Mouse (Mus musculus): ENCODE data around the gene Cherp. TPM values are rescaled to one million over a fixed set of nuclear protein-coding genes. Genes with fewer than 3 reads are reported as not detected.

Gene Cherp
- polyA plus RNA-seq, 1 experiment from 2014 or later: 45.6 TPM

- Histone ChIP-seq H3K9me3 (no peaks in the 10 kb centered on the region), H3K27me3 (replicated peaks) (no peaks in the 10 kb centered on the region), H3K27ac (replicated peaks) (no peak overlapping the region), H3K4me1 (peaks cover 47% of the 10 kb centered on the region), H3K4me2 (no peak overlapping the region), H3K36me3 (peaks cover 36% of the 10 kb centered on the region), H3K4me3 (no peak overlapping the region), H3K9ac (no peak overlapping the region)
- no peak for ATAC-seq (ENCODE audit: extremely low read depth, insufficient number of reproducible peaks, low FRiP score, low TSS enrichment)
- WGBS: 71% methylated on average over 1 of the region's 1 CpGs
Measured at GRCm38 (mm10) chr8:72497911-72498310, 22.9 kb upstream of the Cherp start.

DNA sequence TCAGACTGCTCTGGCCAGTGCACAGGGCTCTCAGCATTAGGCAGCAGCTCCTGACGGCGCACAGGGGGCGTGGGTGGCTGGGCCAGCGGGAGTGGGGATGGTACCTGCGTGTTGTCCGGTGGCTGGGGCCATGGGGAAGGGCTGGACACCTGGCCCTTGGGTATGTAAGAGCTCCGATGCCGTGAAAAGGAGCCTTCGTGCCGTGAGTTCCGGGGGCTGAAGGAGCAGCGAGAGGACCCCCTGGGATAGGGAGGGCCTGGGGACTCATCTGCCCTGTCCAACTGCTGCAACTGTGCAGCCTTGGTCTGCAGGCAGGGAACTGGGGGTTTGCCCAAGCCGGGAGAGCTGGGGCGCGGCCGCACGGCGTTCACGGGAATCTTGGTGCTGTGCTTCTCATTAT, 21.2 kb upstream of the Cherp start:
- H3K9ac ChIP-seq: no peak overlapping the region
- H3K9me3 ChIP-seq: no peaks in the 10 kb centered on the region
- H3K4me2 ChIP-seq: no peak overlapping the region
- H3K27ac ChIP-seq (replicated peaks): no peak overlapping the region
- H3K4me3 ChIP-seq: no peak overlapping the region
- no peak for ATAC-seq (ENCODE audit: extremely low read depth, insufficient number of reproducible peaks, low FRiP score, low TSS enrichment)
- no peaks in the 10 kb centered on the region for H3K27me3 ChIP-seq (replicated peaks)
- 88% methylated on average over 19 of the region's 19 CpGs for WGBS
- H3K4me1 ChIP-seq: peaks cover 46% of the 10 kb centered on the region
- H3K36me3 ChIP-seq: peaks cover 32% of the 10 kb centered on the region

DNA sequence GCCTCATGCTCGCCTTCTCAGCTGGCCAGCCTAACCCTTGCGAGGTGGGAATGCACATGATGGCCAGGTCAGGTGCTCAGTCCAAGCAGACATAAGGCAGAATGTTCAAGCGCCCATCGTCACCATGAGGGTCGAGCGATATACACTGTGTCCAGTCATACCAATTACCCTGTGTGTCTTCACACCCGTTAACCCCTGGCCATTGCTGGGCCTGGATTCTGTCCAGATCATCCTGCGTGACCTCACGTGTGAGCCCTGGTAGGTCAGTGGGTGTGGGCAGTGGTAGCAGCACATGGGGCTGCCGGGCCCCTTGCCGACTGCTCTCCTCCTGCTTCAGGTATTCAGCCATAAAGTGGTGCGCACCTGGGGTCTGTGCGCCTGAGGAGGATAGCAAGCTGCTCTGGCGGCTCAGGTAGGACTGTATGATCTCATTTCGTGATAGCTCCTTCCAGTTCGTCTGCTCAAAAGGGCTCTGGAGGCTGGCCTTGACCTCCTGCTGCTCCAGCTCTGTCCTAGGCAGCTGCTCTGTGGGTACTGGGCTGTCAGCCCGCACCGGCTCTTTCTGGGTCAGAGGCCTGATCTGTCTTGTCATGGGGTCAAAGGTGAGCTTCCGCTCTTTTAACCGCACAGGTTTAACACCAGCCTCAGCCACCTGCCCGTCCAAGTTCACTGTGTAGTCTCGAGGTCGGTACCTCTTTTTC, 20.5 kb upstream of the Cherp start:
- peaks cover 47% of the 10 kb centered on the region for H3K4me1 ChIP-seq
- WGBS: 86% methylated on average over 23 of the region's 23 CpGs

DNA sequence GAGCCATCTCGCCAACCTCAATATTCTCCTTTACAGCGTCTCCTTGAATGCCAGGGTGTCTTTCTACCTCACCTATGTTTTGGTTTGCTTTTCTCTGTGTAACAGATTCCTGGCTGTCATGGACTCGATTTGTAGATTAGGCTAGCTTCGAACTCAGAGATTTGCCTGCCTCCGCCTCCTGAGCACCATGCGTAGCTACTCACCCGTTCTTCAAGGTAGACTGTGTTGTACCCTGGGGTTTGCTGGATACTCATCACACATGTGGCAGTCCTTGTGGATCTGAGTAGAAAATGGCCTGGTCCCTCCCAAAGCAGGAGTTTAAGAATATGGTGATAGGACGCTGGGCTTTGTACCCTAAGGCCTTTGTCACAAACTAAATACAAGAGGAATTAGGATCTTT, 18.4 kb upstream of the Cherp start:
- Histone ChIP-seq H3K36me3 (peaks cover 44% of the 10 kb centered on the region), H3K27me3 (replicated peaks) (no peaks in the 10 kb centered on the region), H3K27ac (replicated peaks) (peak overlapping the region; percentile 68), H3K9ac (peak overlapping the region; percentile 85), H3K4me3 (peak overlapping the region; percentile 97), H3K9me3 (no peaks in the 10 kb centered on the region), H3K4me1 (peaks cover 30% of the 10 kb centered on the region), H3K4me2 (peak overlapping the region; percentile 91)
- no peak for ATAC-seq (ENCODE audit: extremely low read depth, insufficient number of reproducible peaks, low FRiP score, low TSS enrichment)
- WGBS: 10% methylated on average over 8 of the region's 8 CpGs

More for the DNA sequence above, 20.5 kb upstream of the Cherp start:
- peaks cover 32% of the 10 kb centered on the region for H3K36me3 ChIP-seq
- ATAC-seq (ENCODE audit: extremely low read depth, insufficient number of reproducible peaks, low FRiP score, low TSS enrichment): no peak
- H3K4me3 ChIP-seq: no peak overlapping the region
- no peak overlapping the region for H3K27ac ChIP-seq (replicated peaks)
- no peaks in the 10 kb centered on the region for H3K27me3 ChIP-seq (replicated peaks)
- H3K4me2 ChIP-seq: no peak overlapping the region
- no peak overlapping the region for H3K9ac ChIP-seq
- no peaks in the 10 kb centered on the region for H3K9me3 ChIP-seq

DNA sequence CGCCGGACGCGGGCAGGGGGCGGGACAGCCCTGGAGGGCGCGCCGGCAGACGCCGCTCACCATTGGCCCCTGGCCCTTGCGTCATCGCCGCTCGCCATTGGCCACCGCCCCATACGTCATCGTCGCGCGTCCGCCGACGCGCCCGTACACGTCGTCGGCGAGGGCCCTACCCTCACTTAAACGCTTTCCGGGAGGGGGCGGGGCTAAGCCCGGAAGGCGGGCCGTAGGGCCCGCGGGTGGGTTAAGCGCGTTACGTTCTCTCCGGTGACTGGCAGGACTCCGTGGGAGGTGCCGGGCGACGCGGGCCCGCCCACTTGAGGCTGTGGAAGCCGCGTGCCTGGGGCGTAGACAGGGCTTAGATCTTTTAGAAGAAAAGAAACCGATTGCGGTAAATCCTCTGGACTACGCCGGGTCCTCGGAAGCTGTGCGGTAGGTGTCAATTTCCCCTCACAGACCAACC, 17.6 kb upstream of the Cherp start:
- Histone ChIP-seq H3K4me3 (peak overlapping the region; percentile 97), H3K27me3 (replicated peaks) (no peaks in the 10 kb centered on the region), H3K4me2 (peak overlapping the region; percentile 97), H3K9ac (peak overlapping the region; percentile 94), H3K36me3 (peaks cover 50% of the 10 kb centered on the region), H3K9me3 (no peaks in the 10 kb centered on the region), H3K4me1 (peaks cover 28% of the 10 kb centered on the region), H3K27ac (replicated peaks) (peak overlapping the region; percentile 79)
- peak; percentile 97 for ATAC-seq (ENCODE audit: extremely low read depth, insufficient number of reproducible peaks, low FRiP score, low TSS enrichment)
- under 1% methylated on average over 44 of the region's 56 CpGs for WGBS

DNA sequence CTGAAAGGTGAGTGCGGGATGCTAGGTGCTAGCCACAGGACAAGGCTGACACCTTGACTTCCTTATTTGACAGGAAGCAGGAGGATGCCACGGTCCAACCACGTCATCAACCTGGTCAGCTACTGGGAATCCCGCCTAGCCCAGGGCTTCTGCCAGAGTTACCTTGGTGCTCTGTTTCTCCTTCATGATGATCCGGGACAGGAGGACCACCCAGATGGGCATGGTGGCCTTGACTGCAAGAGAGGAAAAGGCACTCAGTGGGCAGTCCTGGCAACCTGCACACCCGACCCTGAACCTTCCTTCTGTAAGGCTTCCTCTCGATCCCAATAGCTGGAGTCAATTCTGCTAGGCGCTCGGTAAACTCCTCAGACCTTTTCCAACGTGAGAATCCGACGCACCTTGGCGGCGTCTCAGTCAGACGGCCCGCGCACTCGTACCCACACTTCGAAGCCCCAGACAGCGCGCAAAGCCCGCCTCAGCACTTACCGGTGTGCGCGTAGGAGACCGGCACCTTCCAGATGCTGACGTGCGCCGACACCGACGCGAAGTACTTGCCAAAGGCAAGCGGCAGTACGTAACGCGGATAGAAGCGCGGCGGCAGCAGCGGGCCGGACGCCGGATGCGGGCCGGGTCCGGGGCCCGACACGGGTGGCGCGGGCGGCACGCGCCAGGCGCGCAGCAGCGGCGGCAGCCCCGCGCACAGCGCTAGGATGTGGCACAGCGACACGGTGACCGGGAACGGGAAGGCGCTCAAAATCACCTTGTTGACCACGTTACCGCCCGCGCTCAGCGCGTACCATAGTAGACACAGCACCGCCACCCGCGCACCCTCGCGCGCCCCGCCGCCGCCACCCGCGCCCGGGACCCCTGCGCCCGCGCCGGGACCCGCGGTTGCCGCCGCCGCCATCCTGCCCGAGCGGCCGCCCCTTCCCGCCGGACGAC, 16.9 kb upstream of the Cherp start, which contains the start of gene Slc35e1:
TSS of gene Slc35e1 (minus strand) at position 935 of the 942 bp plus-strand sequence.
- Histone ChIP-seq H3K27ac (replicated peaks) (peak within 1 kb of the TSS; percentile 79), H3K4me2 (peak within 1 kb of the TSS; percentile 97), H3K4me3 (peak within 1 kb of the TSS; percentile 97), H3K27me3 (replicated peaks) (no peaks in the 10 kb centered on the region), H3K4me1 (peaks cover 28% of the 10 kb centered on the region), H3K9me3 (no peaks in the 10 kb centered on the region), H3K9ac (peak within 1 kb of the TSS; percentile 94), H3K36me3 (peaks cover 55% of the 10 kb centered on the region)
- ATAC-seq (ENCODE audit: extremely low read depth, insufficient number of reproducible peaks, low FRiP score, low TSS enrichment): peak; percentile 39; the same call in 1 of the 2 replicates
- WGBS: under 1% methylated on average over 72 of the region's 98 CpGs

- H3K27ac ChIP-seq (replicated peaks): no peak overlapping the region
- H3K36me3 ChIP-seq: peaks cover 55% of the 10 kb centered on the region
- H3K4me1 ChIP-seq: peaks cover 31% of the 10 kb centered on the region
- no peak for ATAC-seq (ENCODE audit: extremely low read depth, insufficient number of reproducible peaks, low FRiP score, low TSS enrichment)
- no peaks in the 10 kb centered on the region for H3K9me3 ChIP-seq
- H3K9ac ChIP-seq: peak overlapping the region; percentile 94; the same call in 1 of the 2 replicates
- H3K27me3 ChIP-seq (replicated peaks): no peaks in the 10 kb centered on the region
- H3K4me3 ChIP-seq: peak overlapping the region; percentile 97
- 81% methylated on average over 2 of the region's 2 CpGs for WGBS
- H3K4me2 ChIP-seq: peak overlapping the region; percentile 97
Measured at GRCm38 (mm10) chr8:72491017-72491416, 16.0 kb upstream of the Cherp start.

- H3K4me3 ChIP-seq: no peak overlapping the region
- ATAC-seq (ENCODE audit: extremely low read depth, insufficient number of reproducible peaks, low FRiP score, low TSS enrichment): no peak
- H3K4me1 ChIP-seq: peaks cover 24% of the 10 kb centered on the region
- H3K9me3 ChIP-seq: no peaks in the 10 kb centered on the region
- no peaks in the 10 kb centered on the region for H3K27me3 ChIP-seq (replicated peaks)
- H3K4me2 ChIP-seq: no peak overlapping the region
- peak overlapping the region; percentile 28; the same call in 1 of the 2 replicates for H3K9ac ChIP-seq
- H3K27ac ChIP-seq (replicated peaks): no peak overlapping the region
- H3K36me3 ChIP-seq: peaks cover 74% of the 10 kb centered on the region
Measured at GRCm38 (mm10) chr8:72487014-72487413, 12.0 kb upstream of the Cherp start.

DNA sequence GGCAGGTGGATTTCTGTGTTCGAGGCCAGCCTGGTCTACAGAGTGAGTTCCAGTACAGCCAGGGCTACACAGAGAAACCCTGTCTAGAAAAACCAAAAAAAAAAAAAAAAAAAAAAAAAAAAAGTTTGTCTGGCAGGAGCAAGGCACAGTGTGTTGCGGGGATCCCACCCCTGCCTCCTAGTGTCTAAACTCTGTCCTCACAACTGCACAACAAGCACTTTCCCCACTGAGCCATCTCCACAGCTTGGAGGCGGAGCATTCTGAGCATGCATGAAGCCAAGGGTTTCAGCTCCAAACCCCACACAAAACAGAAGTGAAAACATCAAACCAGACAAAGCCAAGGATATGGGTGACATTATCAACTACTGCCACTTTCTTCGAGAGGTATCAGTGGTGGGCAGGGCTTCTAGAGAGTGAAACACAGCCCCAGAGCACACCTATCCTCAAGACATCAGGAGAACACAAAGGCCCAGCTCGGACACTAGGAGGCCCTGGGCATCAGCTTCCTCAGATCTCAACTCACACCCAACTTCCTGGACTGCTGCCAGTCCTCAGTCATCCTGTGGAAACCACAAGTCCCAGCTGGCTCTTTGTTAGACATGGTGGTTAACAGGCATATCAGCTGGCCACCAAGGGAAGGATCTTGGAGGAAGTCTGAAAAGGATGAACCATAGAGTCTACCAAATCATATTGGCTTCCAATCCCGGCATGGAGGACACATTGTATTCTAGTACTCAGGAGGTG, 10.6 kb upstream of the Cherp start:
- ATAC-seq (ENCODE audit: extremely low read depth, insufficient number of reproducible peaks, low FRiP score, low TSS enrichment): no peak
- whole genome bisulfite sequencing: 71% methylated on average over 6 of the region's 6 CpGs
- Histone ChIP-seq H3K4me3 (no peak overlapping the region), H3K27ac (replicated peaks) (no peak overlapping the region), H3K4me1 (peaks cover 11% of the 10 kb centered on the region), H3K27me3 (replicated peaks) (no peaks in the 10 kb centered on the region), H3K9ac (no peak overlapping the region), H3K9me3 (no peaks in the 10 kb centered on the region), H3K4me2 (no peak overlapping the region), H3K36me3 (peaks cover 82% of the 10 kb centered on the region)

- WGBS: 87% methylated on average over 7 of the region's 7 CpGs
- Histone ChIP-seq H3K9ac (no peak overlapping the region), H3K27me3 (replicated peaks) (no peaks in the 10 kb centered on the region), H3K4me3 (no peak overlapping the region), H3K4me2 (no peak overlapping the region), H3K4me1 (peaks cover 15% of the 10 kb centered on the region), H3K27ac (replicated peaks) (no peak overlapping the region), H3K9me3 (no peaks in the 10 kb centered on the region), H3K36me3 (peaks cover 82% of the 10 kb centered on the region)
- no peak for ATAC-seq (ENCODE audit: extremely low read depth, insufficient number of reproducible peaks, low FRiP score, low TSS enrichment)
Measured at GRCm38 (mm10) chr8:72470684-72471083, 4.3 kb downstream of the Cherp start.

DNA sequence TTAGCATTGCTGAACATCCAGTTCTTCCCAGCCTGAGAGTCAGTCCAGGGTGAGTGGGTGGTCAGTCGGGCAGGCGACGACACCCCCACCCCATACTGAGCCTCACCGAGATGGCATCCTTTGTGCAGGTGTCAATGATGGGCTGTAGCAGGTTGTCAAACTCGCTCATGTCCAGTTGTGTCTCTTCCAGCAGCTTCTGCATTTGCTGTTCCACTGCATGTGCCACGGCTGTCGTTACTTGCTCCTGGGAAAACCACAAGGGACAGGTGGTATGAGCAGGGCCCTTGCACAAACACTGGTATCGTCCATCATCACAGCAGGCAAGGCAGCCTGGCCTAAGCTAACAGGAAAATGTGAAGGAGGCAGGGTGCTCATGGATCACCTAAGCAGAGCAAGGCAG, 5.0 kb downstream of the Cherp start:
- Histone ChIP-seq H3K4me1 (peaks cover 14% of the 10 kb centered on the region), H3K36me3 (peaks cover 89% of the 10 kb centered on the region), H3K4me2 (no peak overlapping the region), H3K27me3 (replicated peaks) (no peaks in the 10 kb centered on the region), H3K9me3 (no peaks in the 10 kb centered on the region), H3K27ac (replicated peaks) (no peak overlapping the region), H3K9ac (no peak overlapping the region), H3K4me3 (no peak overlapping the region)
- WGBS: 86% methylated on average over 8 of the region's 8 CpGs
- ATAC-seq (ENCODE audit: extremely low read depth, insufficient number of reproducible peaks, low FRiP score, low TSS enrichment): no peak

All from heart, embryonic 13.5 days (tissue).